Mouse (Mus musculus) forebrain, embryonic 16.5 days (tissue): ENCODE measurements around the gene Gltp. TPM values are rescaled to one million over a fixed set of nuclear protein-coding genes. Genes with fewer than 3 reads are reported as not detected.
A peak's percentile ranks its signal among the peaks of the same experiment; 100 is the strongest.

Experiments
- ATAC-seq: fragments of 200-750 bp; cut with Nextera tagmentation; 2 replicates; pipeline ENCODE4 v1.8.0; 2017; ENCODE audit warnings: mild to moderate bottlenecking, moderate library complexity
- H3K27ac ChIP-seq: fragments of 300-500 bp; sonication (generic); 2 replicates; pipeline ENCODE4 v1.5.1; 2014; ENCODE audit warnings: low read length, control low read depth
- H3K27me3 ChIP-seq: fragments of 300-500 bp; sonication (generic); replicated peaks from 2 replicates; pipeline ENCODE4 v1.6.1; 2014; ENCODE audit warnings: low read length; ENCODE audit not compliant: control insufficient read depth, insufficient read depth
- H3K36me3 ChIP-seq: fragments of 300-500 bp; sonication (generic); 2 replicates; pipeline ENCODE4 v1.6.1; 2014; ENCODE audit not compliant: control insufficient read depth, insufficient read depth
- H3K4me1 ChIP-seq: fragments of 300-500 bp; sonication (generic); replicated peaks from 2 replicates; pipeline ENCODE4 v1.6.1; 2014; ENCODE audit warnings: low read length; ENCODE audit not compliant: control insufficient read depth, insufficient read depth
- H3K4me2 ChIP-seq: fragments of 300-500 bp; sonication (generic); 2 replicates; pipeline ENCODE4 v1.6.1; 2014; ENCODE audit warnings: mild to moderate bottlenecking, low read length, control low read depth
- H3K4me3 ChIP-seq: fragments of 300-500 bp; sonication (generic); replicated peaks from 2 replicates; pipeline ENCODE4 v1.5.1; 2014; ENCODE audit warnings: mild to moderate bottlenecking, low read length, control low read depth
- H3K9ac ChIP-seq: fragments of 300-500 bp; sonication (generic); replicated peaks from 2 replicates; pipeline ENCODE4 v1.6.1; 2014; ENCODE audit warnings: low read depth, low read length, control low read depth
- H3K9me3 ChIP-seq: fragments of 300-500 bp; sonication (generic); 2 replicates; pipeline ENCODE4 v1.6.1; 2016; ENCODE audit warnings: low read length; ENCODE audit not compliant: control insufficient read depth
- WGBS: fragments of 180-500 bp; shearing (Covaris S2); extraction: QIAGEN DNeasy Blood & Tissue Kit; methylation state at CpG from one replicate; pipeline ENCODE4 v1.1.7; 2014; 5-methylcytosine and 5-hydroxymethylcytosine counted together
- polyA plus RNA-seq: library from polyadenylated mRNA; unstranded; fragments of >200 nt; fragmentation: Nextera tagmentation; extraction: Ambion mirVana; gene quantifications from 2 replicates; pipeline ENCODE4 v1.2.1, GENCODE M21; 2015

The Gltp gene
- polyA plus RNA-seq, 1 experiment from 2014 or later: 30.8 TPM

DNA sequence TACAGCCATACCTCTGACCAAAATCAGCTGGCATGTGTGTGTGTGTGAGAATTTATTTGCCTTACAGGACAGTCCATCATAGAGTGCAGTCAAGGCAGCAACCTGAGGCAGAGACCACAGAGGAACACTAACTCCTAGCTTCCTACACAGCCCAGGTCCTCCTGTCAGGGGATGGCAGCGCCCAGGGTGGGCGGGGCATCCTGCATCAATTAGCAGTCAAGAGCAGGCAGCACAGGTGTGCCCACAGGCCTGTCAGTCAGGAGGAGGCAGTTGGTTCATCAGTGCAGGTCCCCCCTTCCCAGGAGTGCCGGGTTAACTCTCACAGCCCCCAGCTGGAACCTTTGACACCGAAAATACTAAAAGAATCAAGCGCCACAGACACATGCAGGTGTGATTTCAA lies 21.8 kb downstream of the Gltp start:
- no peak for ATAC-seq
- WGBS: 84% methylated on average over 5 of the region's 5 CpGs
- Histone ChIP-seq H3K9ac (no peak overlapping the region), H3K27me3 (0 out of 2 replicates have a peak, but pooled peaks cover 2% of the 10 kb centered on the region), H3K9me3 (no peaks in the 10 kb centered on the region), H3K4me1 (peaks cover 4% of the 10 kb centered on the region), H3K36me3 (no peaks in the 10 kb centered on the region), H3K4me3 (no peak overlapping the region), H3K27ac (no peak overlapping the region), H3K4me2 (no peak overlapping the region)

DNA sequence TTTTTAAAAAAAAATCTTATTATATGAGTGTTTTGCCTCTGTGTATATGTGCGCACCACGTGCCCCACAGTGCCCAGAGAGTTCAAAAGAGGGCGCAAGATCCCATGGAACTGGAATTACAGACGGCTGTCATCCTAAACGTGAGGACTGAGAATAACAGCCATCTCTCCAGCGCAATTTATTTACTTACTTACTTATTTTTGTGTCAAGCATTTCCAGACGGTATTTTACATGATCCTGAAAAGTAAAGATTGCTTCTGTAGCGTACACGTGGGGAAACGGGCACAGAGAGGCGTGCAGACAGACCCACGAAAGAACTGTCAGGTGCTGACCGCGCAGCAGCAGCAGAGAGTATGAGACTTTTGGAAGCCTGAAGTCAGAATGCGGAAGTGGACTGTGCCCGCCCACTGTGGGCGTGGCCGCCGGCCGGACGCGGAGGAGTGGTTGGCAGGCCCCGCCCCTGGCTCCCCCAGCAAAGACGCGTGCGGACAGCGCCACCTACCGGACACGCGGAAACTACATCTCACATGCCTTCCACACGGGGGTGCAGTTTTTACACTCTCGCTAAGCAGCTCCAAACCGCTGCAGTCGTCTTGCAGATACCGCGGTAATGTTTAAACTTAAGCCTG lies 23.4 kb downstream of the Gltp start:
- peak overlapping the region; percentile 71 for H3K4me2 ChIP-seq
- no peaks in the 10 kb centered on the region for H3K9me3 ChIP-seq
- H3K36me3 ChIP-seq: no peaks in the 10 kb centered on the region
- WGBS: 3% methylated on average over 36 of the region's 36 CpGs
- no peak overlapping the region for H3K27ac ChIP-seq
- peaks cover 4% of the 10 kb centered on the region for H3K4me1 ChIP-seq
- ATAC-seq: peak; percentile 88
- H3K4me3 ChIP-seq: peak overlapping the region; percentile 46
- 0 out of 2 replicates have a peak, but pooled peaks cover 2% of the 10 kb centered on the region for H3K27me3 ChIP-seq
- 0 out of 2 replicates have a peak overlapping the region, but pooled peaks have one; percentile 32 for H3K9ac ChIP-seq

DNA sequence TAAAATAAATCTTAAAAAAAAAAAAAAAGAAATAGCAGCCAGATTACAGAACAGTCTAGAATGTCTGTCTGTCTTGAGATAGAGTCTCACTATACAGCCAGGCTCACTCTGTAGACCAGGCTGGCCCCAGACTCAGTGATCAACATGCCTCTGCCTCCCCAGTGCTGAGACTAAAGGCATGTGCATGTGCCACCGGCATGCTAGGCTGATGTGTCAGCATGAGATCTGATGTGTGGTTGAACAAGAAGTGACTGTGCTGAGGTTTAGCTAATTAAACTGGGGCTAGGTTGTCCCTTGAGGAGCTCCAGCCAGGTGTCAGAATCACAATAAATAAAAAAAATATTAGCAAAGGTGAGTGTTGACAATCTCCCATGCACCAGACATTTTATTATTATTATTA lies 24.1 kb downstream of the Gltp start:
- Histone ChIP-seq H3K27me3 (0 out of 2 replicates have a peak, but pooled peaks cover 2% of the 10 kb centered on the region), H3K4me1 (peaks cover 4% of the 10 kb centered on the region), H3K9ac (no peak overlapping the region), H3K4me3 (no peak overlapping the region), H3K4me2 (no peak overlapping the region), H3K27ac (no peak overlapping the region), H3K9me3 (no peaks in the 10 kb centered on the region), H3K36me3 (no peaks in the 10 kb centered on the region)
- no peak for ATAC-seq
- WGBS: 61% methylated on average over 1 of the region's 1 CpGs

DNA sequence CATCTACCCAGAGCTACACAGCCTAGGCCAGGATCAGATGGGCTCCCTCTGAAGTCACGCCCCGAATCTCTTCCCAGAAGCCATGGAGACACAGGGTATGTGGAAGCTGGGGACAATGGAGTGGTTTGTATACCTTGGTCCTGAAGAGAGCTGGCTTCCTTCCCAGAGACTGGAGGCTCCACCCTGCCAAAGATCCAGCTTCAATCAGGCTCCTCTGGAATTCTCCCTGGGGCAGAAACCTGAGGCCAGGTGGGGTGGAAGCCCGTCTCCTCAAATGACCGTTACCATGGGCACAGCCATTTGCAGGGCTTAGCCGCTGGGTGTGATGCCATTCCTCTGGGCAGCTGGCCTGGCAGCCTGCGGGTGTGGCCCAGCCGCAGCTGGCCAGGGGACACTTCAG lies 26.0 kb downstream of the Gltp start:
- WGBS: 57% methylated on average over 7 of the region's 7 CpGs

DNA sequence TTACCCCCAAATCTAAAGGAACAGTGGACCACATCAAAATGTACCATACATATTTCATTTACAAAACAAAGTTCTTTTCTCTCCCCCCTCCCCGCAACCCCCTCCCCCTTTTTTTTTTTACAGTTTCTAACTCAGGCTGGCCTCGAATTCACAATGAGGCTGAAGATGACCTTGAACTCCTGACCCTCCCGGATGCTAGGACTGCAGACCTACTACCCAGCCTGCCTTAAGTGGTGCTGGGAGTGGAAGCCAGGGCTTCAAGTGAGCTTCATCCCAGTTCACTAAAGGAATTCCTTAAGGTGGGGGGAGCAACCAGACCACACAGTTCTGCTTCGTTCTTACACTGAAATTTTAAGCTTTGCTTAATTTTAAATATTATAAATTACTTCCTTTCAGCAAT lies 26.6 kb downstream of the Gltp start:
- Histone ChIP-seq H3K4me1 (peaks cover 4% of the 10 kb centered on the region), H3K4me3 (no peak overlapping the region), H3K36me3 (no peaks in the 10 kb centered on the region), H3K4me2 (no peak overlapping the region), H3K9ac (no peak overlapping the region), H3K9me3 (no peaks in the 10 kb centered on the region), H3K27ac (no peak overlapping the region), H3K27me3 (peaks cover 8% of the 10 kb centered on the region)
- WGBS: 86% methylated on average over 4 of the region's 4 CpGs
- ATAC-seq: no peak

More for the DNA sequence above, 26.0 kb downstream of the Gltp start:
- Histone ChIP-seq H3K36me3 (no peaks in the 10 kb centered on the region), H3K4me2 (no peak overlapping the region), H3K9ac (no peak overlapping the region), H3K27ac (no peak overlapping the region), H3K9me3 (no peaks in the 10 kb centered on the region), H3K4me3 (no peak overlapping the region), H3K27me3 (peaks cover 2% of the 10 kb centered on the region; the same call in 1 of the 2 replicates), H3K4me1 (peaks cover 4% of the 10 kb centered on the region)
- ATAC-seq: no peak

DNA sequence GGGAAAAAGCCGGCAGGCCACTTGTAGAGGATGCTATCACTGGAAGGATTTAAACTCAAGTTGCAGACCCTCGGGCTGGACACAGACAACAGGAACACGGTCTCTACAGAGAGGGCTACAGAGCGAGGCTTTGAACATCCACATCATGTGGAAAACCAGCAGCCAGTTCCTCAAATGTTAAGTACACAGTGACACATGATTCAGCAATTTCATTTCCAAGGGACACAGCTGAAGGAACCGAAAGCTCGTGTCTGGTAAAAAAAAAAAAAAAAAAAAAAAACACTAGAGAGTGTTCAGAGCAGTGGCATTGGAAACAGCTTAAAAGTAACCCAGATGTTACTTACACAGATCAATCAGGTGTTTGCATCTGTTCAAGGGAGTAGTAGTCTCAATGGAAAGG lies 29.8 kb downstream of the Gltp start:
- no peak overlapping the region for H3K27ac ChIP-seq
- H3K9me3 ChIP-seq: no peaks in the 10 kb centered on the region
- no peak overlapping the region for H3K9ac ChIP-seq
- peaks cover 20% of the 10 kb centered on the region for H3K27me3 ChIP-seq
- peaks cover 11% of the 10 kb centered on the region for H3K4me1 ChIP-seq
- no peaks in the 10 kb centered on the region for H3K36me3 ChIP-seq
- no peak overlapping the region for H3K4me2 ChIP-seq
- ATAC-seq: no peak
- H3K4me3 ChIP-seq: no peak overlapping the region
- 81% methylated on average over 6 of the region's 6 CpGs for WGBS

DNA sequence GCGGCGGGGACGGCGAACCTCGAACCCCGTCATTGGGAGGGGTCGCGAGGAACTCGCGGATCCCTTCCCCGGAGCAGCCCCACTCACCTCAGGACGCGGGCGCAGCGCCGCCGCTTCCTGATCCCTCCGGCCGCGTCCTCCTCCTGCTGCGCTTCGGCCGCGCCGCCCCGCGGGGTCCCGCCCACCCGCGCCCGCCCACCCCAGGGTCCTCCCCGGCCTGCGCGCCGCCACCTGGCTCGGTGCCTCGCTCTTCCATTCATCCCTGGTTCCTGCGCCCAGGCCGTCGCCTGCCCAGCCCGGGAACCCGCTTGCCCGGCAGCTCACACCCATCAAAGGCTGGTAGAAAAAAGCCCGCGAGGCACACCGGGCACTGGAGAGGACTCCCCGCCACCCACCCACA lies 32.5 kb downstream of the Gltp start, which contains the start of gene Trpv4:
Gene Trpv4, minus strand, starts transcription at position 167 of the 400 bp plus-strand sequence.
- Histone ChIP-seq H3K27ac (no peak within 1 kb of the TSS), H3K9ac (peak within 1 kb of the TSS; percentile 51), H3K4me3 (peak within 1 kb of the TSS; percentile 41), H3K9me3 (no peaks in the 10 kb centered on the region), H3K27me3 (peaks cover 22% of the 10 kb centered on the region), H3K4me1 (peaks cover 11% of the 10 kb centered on the region), H3K36me3 (no peaks in the 10 kb centered on the region), H3K4me2 (peak within 1 kb of the TSS; percentile 64)
- WGBS: under 1% methylated on average over 44 of the region's 47 CpGs
- ATAC-seq: 0 out of 2 replicates have a peak, but pooled peaks have one; percentile 36

DNA sequence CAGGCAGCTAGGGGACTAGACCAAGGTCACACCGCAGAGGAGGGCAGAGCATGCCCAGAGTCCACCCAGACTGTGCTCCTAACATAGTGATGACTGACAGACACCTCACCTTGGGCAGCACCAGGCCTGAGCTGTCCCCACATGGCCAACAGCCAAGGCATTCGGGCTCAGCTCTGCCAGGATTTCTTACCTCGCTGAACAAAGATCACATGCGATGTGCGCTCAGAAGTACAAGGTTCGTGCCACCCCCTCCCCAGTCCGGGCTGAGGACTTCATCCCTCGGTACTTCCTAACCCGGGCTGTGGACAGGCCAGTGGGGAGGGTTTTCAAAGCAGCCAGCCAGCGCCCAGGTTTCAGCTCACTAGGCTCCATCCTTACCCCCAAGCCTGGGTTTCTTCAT lies 33.4 kb downstream of the Gltp start:
- WGBS: 17% methylated on average over 10 of the region's 10 CpGs

DNA sequence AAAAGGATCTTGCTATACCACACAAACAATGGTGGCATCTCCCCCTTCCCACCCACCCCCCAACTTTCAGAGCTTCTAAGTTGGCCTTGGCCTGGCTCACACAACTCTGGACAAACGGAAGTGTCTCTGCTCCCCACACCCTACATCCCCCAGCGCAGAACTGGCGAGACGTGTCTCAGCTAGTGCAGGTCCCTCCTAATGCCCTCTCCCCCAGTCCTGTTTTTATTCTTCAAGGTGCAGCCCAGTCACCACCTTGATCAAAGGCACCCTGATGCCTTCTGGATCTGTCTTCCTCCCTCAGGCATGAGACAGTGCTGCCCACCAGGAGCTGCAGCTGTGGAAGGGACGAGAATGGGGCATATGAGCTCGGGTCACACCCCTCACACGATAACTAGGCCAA lies 34.5 kb downstream of the Gltp start:
- no peak for ATAC-seq
- H3K4me3 ChIP-seq: no peak overlapping the region
- H3K9ac ChIP-seq: no peak overlapping the region
- H3K27me3 ChIP-seq: peaks cover 22% of the 10 kb centered on the region
- WGBS: 77% methylated on average over 7 of the region's 7 CpGs
- no peak overlapping the region for H3K4me2 ChIP-seq
- peaks cover 11% of the 10 kb centered on the region for H3K4me1 ChIP-seq
- H3K27ac ChIP-seq: no peak overlapping the region
- no peaks in the 10 kb centered on the region for H3K36me3 ChIP-seq
- no peaks in the 10 kb centered on the region for H3K9me3 ChIP-seq

More for the DNA sequence above, 33.4 kb downstream of the Gltp start:
- Histone ChIP-seq H3K9ac (no peak overlapping the region), H3K27me3 (peaks cover 22% of the 10 kb centered on the region), H3K4me2 (peak overlapping the region; percentile 64; the same call in 1 of the 2 replicates), H3K4me3 (no peak overlapping the region), H3K4me1 (peaks cover 11% of the 10 kb centered on the region), H3K36me3 (no peaks in the 10 kb centered on the region), H3K27ac (no peak overlapping the region), H3K9me3 (no peaks in the 10 kb centered on the region)
- ATAC-seq: no peak
